Comparison of ENCODE assay signal across 22 mouse cellular contexts in the genomic region with DNA sequence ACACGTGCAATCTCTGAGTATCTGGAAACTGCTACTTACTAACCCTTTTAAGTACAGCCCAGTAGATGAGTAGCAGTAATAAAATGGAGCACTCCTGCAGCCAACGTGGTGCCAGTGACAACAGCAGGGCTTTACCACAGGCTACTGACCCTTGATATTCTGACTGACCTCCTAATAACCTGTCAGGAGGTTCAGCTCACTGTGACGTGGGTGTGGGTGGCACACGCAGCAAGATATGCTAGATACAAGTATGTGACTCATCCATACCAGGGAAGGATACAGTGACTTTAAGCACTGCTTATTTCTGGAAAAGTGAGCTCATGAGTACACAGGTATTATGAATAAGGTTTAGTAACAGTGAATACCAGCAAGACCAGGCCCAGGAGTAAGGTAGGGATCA. TPM values are rescaled to one million over a fixed set of nuclear protein-coding genes. Genes with fewer than 3 reads are reported as not detected.
A peak's percentile ranks its signal among the peaks of the same experiment; 100 is the strongest.
DNase-seq lines count a peak whose midpoint lies in the region; ATAC-seq and TF ChIP-seq lines count a peak whose summit lies in the region.
"Had no signal": no experiment of that assay in that cellular context is flagged by ENCODE, and none has a peak within 500 bp of the region (broad histone marks: within the 10 kb centered on the region; RNA-seq: fewer than 3 reads in every experiment).

No protein-coding gene starts in this region.

- no peak for TF ChIP-seq EP300 in heart, postnatal 0 days (IDR thresholded peaks at IDR 0.05; ENCODE audit: low read depth)

- TF ChIP-seq CTCF in heart, postnatal 0 days (IDR thresholded peaks at IDR 0.05; ENCODE audit: low read depth): no peak
- no peak for TF ChIP-seq CTCF in Patski (IDR thresholded peaks at IDR 0.05)

- no peaks in the 10 kb centered on the region for H3K27me3 ChIP-seq in heart, postnatal 0 days (ENCODE audit: control insufficient read depth, insufficient read depth, low read length)
- no peaks in the 10 kb centered on the region for H3K27me3 ChIP-seq in heart, embryonic 12.5 days (replicated peaks)
- no peaks in the 10 kb centered on the region for H3K27me3 ChIP-seq in Patski
- H3K27me3 ChIP-seq in stomach, embryonic 15.5 days (replicated peaks): no peaks in the 10 kb centered on the region
- H3K27me3 ChIP-seq: heart, embryonic 13.5 days; hindbrain, embryonic 13.5 days; limb, embryonic 12.5 days; liver, embryonic 15.5 days had no signal

- H3K36me3 ChIP-seq in heart, postnatal 0 days (replicated peaks; ENCODE audit: control insufficient read depth, insufficient read depth, low read length): peaks cover 60% of the 10 kb centered on the region
- peaks cover 64% of the 10 kb centered on the region for H3K36me3 ChIP-seq in heart, embryonic 12.5 days
- H3K36me3 ChIP-seq in stomach, embryonic 15.5 days: peaks cover 41% of the 10 kb centered on the region

- H3K9me3 ChIP-seq in heart, postnatal 0 days (replicated peaks; ENCODE audit: control insufficient read depth, low read length): no peaks in the 10 kb centered on the region
- no peaks in the 10 kb centered on the region for H3K9me3 ChIP-seq in heart, embryonic 12.5 days (replicated peaks)
- H3K9me3 ChIP-seq in stomach, embryonic 15.5 days: no peaks in the 10 kb centered on the region
- H3K9me3 ChIP-seq: forebrain, embryonic 10.5 days; heart, embryonic 13.5 days; hindbrain, embryonic 13.5 days; limb, embryonic 12.5 days; liver, embryonic 15.5 days had no signal

- H3K4me2 ChIP-seq in heart, postnatal 0 days (ENCODE audit: low read depth, low read length): no peak overlapping the region
- H3K4me2 ChIP-seq in heart, embryonic 12.5 days: no peak overlapping the region
- H3K4me2 ChIP-seq in stomach, embryonic 15.5 days: no peak overlapping the region
- H3K4me2 ChIP-seq: heart, embryonic 13.5 days; hindbrain, embryonic 13.5 days; limb, embryonic 12.5 days; liver, embryonic 15.5 days; midbrain, embryonic 11.5 days had no signal

- CTCF ChIA-PET in Patski (lab: Charles Lee): interaction anchor here (1.6 kb wide), 1 partner anchor 9 kb away, joined by 5 read pairs; no protein-coding TSS in a partner anchor

- in situ Hi-C loops in Patski (cut with MboI; ENCODE audit: low pct_unique_long_range_greater_than_20kb): no loop called here

- no peak for DNase-seq in heart, postnatal 0 days (ENCODE audit: low spot score)
- DNase-seq in 3T3-L1 (ENCODE audit: low read depth, low spot score) (peak; percentile 60), Patski (ENCODE audit: low read depth, low spot score) (no peak)
- DNase-seq in urinary bladder, postnatal 36 days (ENCODE audit: low spot score in 2 of 2): no peak
- no peak for DNase-seq in gastrocnemius, postnatal 36 days
- DNase-seq: adrenal gland, postnatal 25 days; cerebellum, adult 9-10 months; heart, postnatal 36 days; kidney, adult 8-10 months; kidney, postnatal 25 days; layer of hippocampus, postnatal 36 days; right cerebral cortex, postnatal 4 days had no signal

- H3K4me1 ChIP-seq in heart, postnatal 0 days (ENCODE audit: control insufficient read depth, insufficient read depth): no peaks in the 10 kb centered on the region
- peaks cover 20% of the 10 kb centered on the region for H3K4me1 ChIP-seq in heart, embryonic 12.5 days (replicated peaks)
- peaks cover 4% of the 10 kb centered on the region; the same call in 1 of the 2 replicates for H3K4me1 ChIP-seq in stomach, embryonic 15.5 days
- H3K4me1 ChIP-seq: forebrain, embryonic 10.5 days; limb, embryonic 12.5 days had no signal

- 25% methylated on average over 4 of the region's 4 CpGs for WGBS in heart, postnatal 0 days
- 30% methylated on average over 4 of the region's 4 CpGs for WGBS in heart, embryonic 12.5 days
- WGBS in stomach, embryonic 15.5 days: 59% methylated on average over 4 of the region's 4 CpGs

- POLR2A ChIA-PET in Patski (lab: Charles Lee): no interaction called here

- peak; percentile 30; the same call in 1 of the 2 replicates for ATAC-seq in heart, postnatal 0 days (ENCODE audit: insufficient read depth, low read depth)
- no peak for ATAC-seq in heart, embryonic 12.5 days (ENCODE audit: insufficient number of reproducible peaks, low FRiP score)
- peak; percentile 52 for ATAC-seq in Patski
- ATAC-seq in stomach, embryonic 15.5 days (ENCODE audit: insufficient read depth, low FRiP score, low read depth): peak; percentile 21; the same call in 1 of the 2 replicates
- ATAC-seq: forebrain, embryonic 16.5 days had no signal

- intact Hi-C loops in gastrocnemius, postnatal 36 days (cut with DNase I): no loop called here

- H3K4me3 ChIP-seq in heart, postnatal 0 days (ENCODE audit: low read depth, low read length): no peak overlapping the region
- no peak overlapping the region for H3K4me3 ChIP-seq in heart, embryonic 12.5 days
- no peak overlapping the region for H3K4me3 ChIP-seq in stomach, embryonic 15.5 days (replicated peaks)
- H3K4me3 ChIP-seq: forebrain, embryonic 10.5 days; heart, embryonic 13.5 days; hindbrain, embryonic 13.5 days; layer of hippocampus, adult 2 months; limb, embryonic 12.5 days; liver, embryonic 15.5 days had no signal

- H3K9ac ChIP-seq in heart, postnatal 0 days (replicated peaks; ENCODE audit: low read depth, low read length): no peak overlapping the region
- H3K9ac ChIP-seq in heart, embryonic 12.5 days: no peak overlapping the region
- no peak overlapping the region for H3K9ac ChIP-seq in stomach, embryonic 15.5 days
- H3K9ac ChIP-seq: heart, embryonic 13.5 days; hindbrain, embryonic 13.5 days; limb, embryonic 12.5 days; liver, embryonic 15.5 days had no signal

- H3K27ac ChIP-seq in heart, postnatal 0 days (ENCODE audit: low read depth): no peak overlapping the region
- no peak overlapping the region for H3K27ac ChIP-seq in heart, embryonic 12.5 days (ENCODE audit: poor library complexity, severe bottlenecking)
- no peak overlapping the region for H3K27ac ChIP-seq in stomach, embryonic 15.5 days
- H3K27ac ChIP-seq: forebrain, embryonic 10.5 days; heart, embryonic 13.5 days; hindbrain, embryonic 13.5 days; layer of hippocampus, adult 2 months; limb, embryonic 12.5 days; liver, embryonic 15.5 days had no signal

RNA-seq across cellular contexts. Expression of a gene that starts 9.8 kb away (rescaled TPM):
- 430 and 516 TPM in 2 replicates for total RNA-seq in heart, postnatal 0 days (2014; rRNA removed; ENCODE audit: low replicate concordance)
- polyA plus RNA-seq in heart, postnatal 0 days (2015; fragmentation: Nextera tagmentation; extraction: Ambion mirVana): 230 and 241 TPM in 2 replicates
- 341 and 342 TPM in 2 replicates for polyA plus RNA-seq in heart, embryonic 12.5 days (2016; fragmentation: Nextera tagmentation; extraction: Ambion mirVana)
- 390 TPM for polyA plus RNA-seq in Patski (2021)
- 415 and 416 TPM in 2 replicates for polyA plus RNA-seq in stomach, embryonic 15.5 days (2015; fragmentation: Nextera tagmentation; extraction: Ambion mirVana)
- 10 to 100 TPM; 90.2 to 93.5 TPM for total RNA-seq in gastrocnemius, postnatal 36 days (2021)

RNA-seq across cellular contexts. Expression of a gene that starts 14.7 kb away (rescaled TPM):
- total RNA-seq in heart, postnatal 0 days (2014; rRNA removed; ENCODE audit: low replicate concordance): 0.97 and 10.7 TPM in 2 replicates
- polyA plus RNA-seq in heart, postnatal 0 days (2015; fragmentation: Nextera tagmentation; extraction: Ambion mirVana): 1.9 and 2.8 TPM in 2 replicates
- 2.4 and 2.8 TPM in 2 replicates for polyA plus RNA-seq in heart, embryonic 12.5 days (2016; fragmentation: Nextera tagmentation; extraction: Ambion mirVana)
- 0.65 TPM for polyA plus RNA-seq in Patski (2021)
- polyA plus RNA-seq in stomach, embryonic 15.5 days (2015; fragmentation: Nextera tagmentation; extraction: Ambion mirVana): 3.0 and 4.0 TPM in 2 replicates
- 1 to 10 TPM; 1.4 TPM for total RNA-seq in gastrocnemius, postnatal 36 days (2021)

RNA-seq across cellular contexts. Expression of a gene that starts 48.3 kb away (rescaled TPM):
- 53.1 and 64.6 TPM in 2 replicates for total RNA-seq in heart, postnatal 0 days (2014; rRNA removed; ENCODE audit: low replicate concordance)
- 92.1 and 99.5 TPM in 2 replicates for polyA plus RNA-seq in heart, postnatal 0 days (2015; fragmentation: Nextera tagmentation; extraction: Ambion mirVana)
- 199 TPM in 2 replicates for polyA plus RNA-seq in heart, embryonic 12.5 days (2016; fragmentation: Nextera tagmentation; extraction: Ambion mirVana)
- 94.4 TPM for polyA plus RNA-seq in Patski (2021)
- 257 and 262 TPM in 2 replicates for polyA plus RNA-seq in stomach, embryonic 15.5 days (2015; fragmentation: Nextera tagmentation; extraction: Ambion mirVana)
- 10 to 100 TPM; 17.0 to 18.0 TPM for total RNA-seq in gastrocnemius, postnatal 36 days (2021)

RNA-seq across cellular contexts. Expression of a gene that starts 58.9 kb away (rescaled TPM):
- total RNA-seq in heart, postnatal 0 days (2014; rRNA removed; ENCODE audit: low replicate concordance): 6.9 and 12.1 TPM in 2 replicates
- polyA plus RNA-seq in heart, postnatal 0 days (2015; fragmentation: Nextera tagmentation; extraction: Ambion mirVana): 2.4 TPM in 2 replicates
- 3.4 and 4.4 TPM in 2 replicates for polyA plus RNA-seq in heart, embryonic 12.5 days (2016; fragmentation: Nextera tagmentation; extraction: Ambion mirVana)
- 18.6 TPM for polyA plus RNA-seq in Patski (2021)
- polyA plus RNA-seq in stomach, embryonic 15.5 days (2015; fragmentation: Nextera tagmentation; extraction: Ambion mirVana): 5.9 TPM in 2 replicates
- 1 to 10 TPM; 2.0 to 2.2 TPM for total RNA-seq in gastrocnemius, postnatal 36 days (2021)
